Mouse (Mus musculus) G1E-ER4 (cell line): ENCODE data around the gene Meis1. TPM values are rescaled to one million over a fixed set of nuclear protein-coding genes. Genes with fewer than 3 reads are reported as not detected.
A peak's percentile ranks its signal among the peaks of the same experiment; 100 is the strongest.

ENCODE experiments used
- GATA1 ChIP-seq: IDR thresholded peaks from one replicate; pipeline ENCODE4 v1.8.0; 2012; ENCODE audit warnings: low read length, inconsistent platforms
- polyA plus RNA-seq: library from polyadenylated mRNA; stranded (reverse); fragments of >175 nt; gene quantifications from 2 replicates; pipeline ENCODE4 v1.2.3, GENCODE M21; 2012

Meis1 gene
- polyA plus RNA-seq, 1 experiment: 4.1 TPM

GRCm38 (mm10) chr11:18944972-18945625 is 73.7 kb downstream of the Meis1 start:
- no peak for TF ChIP-seq GATA1

GRCm38 (mm10) chr11:18944209-18944608 is 74.6 kb downstream of the Meis1 start:
- TF ChIP-seq GATA1: no peak

GRCm38 (mm10) chr11:18942990-18943389 is 75.8 kb downstream of the Meis1 start:
- TF ChIP-seq GATA1: no peak

- TF ChIP-seq GATA1: no peak
These were observed 77.9 kb downstream of the Meis1 start for GRCm38 (mm10) chr11:18940916-18941315.

- no peak for TF ChIP-seq GATA1
These were observed 83.9 kb downstream of the Meis1 start for GRCm38 (mm10) chr11:18934921-18935320.

GRCm38 (mm10) chr11:18931001-18931874 is 87.5 kb downstream of the Meis1 start:
- TF ChIP-seq GATA1: no peak

GRCm38 (mm10) chr11:18929779-18930728 is 88.7 kb downstream of the Meis1 start:
- TF ChIP-seq GATA1: no peak

- TF ChIP-seq GATA1: no peak
These were observed 91.4 kb downstream of the Meis1 start for GRCm38 (mm10) chr11:18927351-18927750.

GRCm38 (mm10) chr11:18926798-18927197 is 92.0 kb downstream of the Meis1 start:
- no peak for TF ChIP-seq GATA1

- peak; percentile 90 for TF ChIP-seq GATA1
These were observed 94.0 kb downstream of the Meis1 start for GRCm38 (mm10) chr11:18924583-18925334.

GRCm38 (mm10) chr11:18923274-18923673 is 95.5 kb downstream of the Meis1 start:
- no peak for TF ChIP-seq GATA1

- no peak for TF ChIP-seq GATA1
These were observed 98.1 kb downstream of the Meis1 start for GRCm38 (mm10) chr11:18920651-18921050.

- TF ChIP-seq GATA1: no peak
These were observed 99.5 kb downstream of the Meis1 start for GRCm38 (mm10) chr11:18919162-18919762.

GRCm38 (mm10) chr11:18917887-18918286 is 100.9 kb downstream of the Meis1 start:
- TF ChIP-seq GATA1: no peak
